Mouse (Mus musculus): ENCODE data around the gene Gm5615. TPM values are rescaled to one million over a fixed set of nuclear protein-coding genes. Genes with fewer than 3 reads are reported as not detected.

Gene Gm5615
- not detected in 2 replicates for polyA plus RNA-seq (2015; fragmentation: Nextera tagmentation; extraction: Ambion mirVana)

- Histone ChIP-seq H3K27ac (ENCODE audit: low read depth, low read length) (no peak within 1 kb of the TSS), H3K27me3 (replicated peaks; ENCODE audit: control insufficient read depth, insufficient read depth, low read length) (no peaks in the 10 kb centered on the region), H3K36me3 (ENCODE audit: control insufficient read depth, insufficient read depth, low read length) (no peaks in the 10 kb centered on the region), H3K4me1 (ENCODE audit: control insufficient read depth, insufficient read depth, low read depth, low read length) (no peaks in the 10 kb centered on the region), H3K4me2 (ENCODE audit: low read length) (no peak within 1 kb of the TSS), H3K9ac (ENCODE audit: low read depth, low read length) (no peak within 1 kb of the TSS), H3K4me3 (ENCODE audit: low read length) (no peak within 1 kb of the TSS), H3K9me3 (ENCODE audit: control insufficient read depth, low read length) (no peaks in the 10 kb centered on the region)
- 96% methylated on average over 2 of the region's 2 CpGs for WGBS
- no peak for ATAC-seq
Observed at GRCm38 (mm10) chr9:36541863-36542262, at the start of gene Gm5615. Gene Gm5615 (minus strand): TSS chr9:36541963.

GRCm38 (mm10) chr9:36582535-36582934, 40.8 kb upstream of the Gm5615 start, which contains the start of gene Gm17689:
Gene Gm17689 (minus strand): TSS chr9:36582635.
- Histone ChIP-seq H3K9me3 (ENCODE audit: control insufficient read depth, low read length) (peaks cover 11% of the 10 kb centered on the region), H3K4me2 (ENCODE audit: low read length) (no peak within 1 kb of the TSS), H3K27me3 (replicated peaks; ENCODE audit: control insufficient read depth, insufficient read depth, low read length) (no peaks in the 10 kb centered on the region), H3K4me1 (ENCODE audit: control insufficient read depth, insufficient read depth, low read depth, low read length) (no peaks in the 10 kb centered on the region), H3K4me3 (ENCODE audit: low read length) (no peak within 1 kb of the TSS), H3K36me3 (ENCODE audit: control insufficient read depth, insufficient read depth, low read length) (no peaks in the 10 kb centered on the region), H3K27ac (ENCODE audit: low read depth, low read length) (no peak within 1 kb of the TSS), H3K9ac (ENCODE audit: low read depth, low read length) (no peak within 1 kb of the TSS)
- WGBS, result 61% methylated on average over 1 of the region's 1 CpGs
- ATAC-seq, result no peak

GRCm38 (mm10) chr9:36504211-36504610, 37.6 kb downstream of the Gm5615 start:
- no peak overlapping the region for H3K4me2 ChIP-seq (ENCODE audit: low read length)
- 90% methylated on average over 5 of the region's 5 CpGs for WGBS
- no peak overlapping the region for H3K4me3 ChIP-seq (ENCODE audit: low read length)
- H3K36me3 ChIP-seq (ENCODE audit: control insufficient read depth, insufficient read depth, low read length), result no peaks in the 10 kb centered on the region
- H3K9me3 ChIP-seq (ENCODE audit: control insufficient read depth, low read length), result peaks cover 19% of the 10 kb centered on the region
- no peaks in the 10 kb centered on the region for H3K27me3 ChIP-seq (replicated peaks; ENCODE audit: control insufficient read depth, insufficient read depth, low read length)
- H3K9ac ChIP-seq (ENCODE audit: low read depth, low read length), result no peak overlapping the region
- H3K4me1 ChIP-seq (ENCODE audit: control insufficient read depth, insufficient read depth, low read depth, low read length), result no peaks in the 10 kb centered on the region
- H3K27ac ChIP-seq (ENCODE audit: low read depth, low read length), result no peak overlapping the region
- ATAC-seq, result no peak

- Histone ChIP-seq H3K9me3 (ENCODE audit: control insufficient read depth, low read length) (peaks cover 13% of the 10 kb centered on the region), H3K4me1 (ENCODE audit: control insufficient read depth, insufficient read depth, low read depth, low read length) (no peaks in the 10 kb centered on the region), H3K36me3 (ENCODE audit: control insufficient read depth, insufficient read depth, low read length) (no peaks in the 10 kb centered on the region), H3K4me2 (ENCODE audit: low read length) (no peak overlapping the region), H3K27ac (ENCODE audit: low read depth, low read length) (no peak overlapping the region), H3K27me3 (replicated peaks; ENCODE audit: control insufficient read depth, insufficient read depth, low read length) (no peaks in the 10 kb centered on the region), H3K9ac (ENCODE audit: low read depth, low read length) (no peak overlapping the region), H3K4me3 (ENCODE audit: low read length) (no peak overlapping the region)
- no peak for ATAC-seq
- 70% methylated on average over 1 of the region's 1 CpGs for WGBS
Observed at GRCm38 (mm10) chr9:36495824-36496223, 45.9 kb downstream of the Gm5615 start.

- H3K4me1 ChIP-seq (ENCODE audit: control insufficient read depth, insufficient read depth, low read depth, low read length), result no peaks in the 10 kb centered on the region
- no peaks in the 10 kb centered on the region for H3K27me3 ChIP-seq (replicated peaks; ENCODE audit: control insufficient read depth, insufficient read depth, low read length)
- no peak overlapping the region for H3K4me2 ChIP-seq (ENCODE audit: low read length)
- H3K27ac ChIP-seq (ENCODE audit: low read depth, low read length), result no peak overlapping the region
- 81% methylated on average over 4 of the region's 4 CpGs for WGBS
- no peak overlapping the region for H3K4me3 ChIP-seq (ENCODE audit: low read length)
- no peaks in the 10 kb centered on the region for H3K36me3 ChIP-seq (ENCODE audit: control insufficient read depth, insufficient read depth, low read length)
- H3K9me3 ChIP-seq (ENCODE audit: control insufficient read depth, low read length), result peaks cover 13% of the 10 kb centered on the region
- no peak overlapping the region for H3K9ac ChIP-seq (ENCODE audit: low read depth, low read length)
- ATAC-seq, result no peak
Observed at GRCm38 (mm10) chr9:36494501-36495220, 47.1 kb downstream of the Gm5615 start.

Other genes starting within 250 kb of the Gm5615 start
- not detected in 2 replicates for gene Gm7257, start 110.1 kb downstream of the Gm5615 start, polyA plus RNA-seq (2015; fragmentation: Nextera tagmentation; extraction: Ambion mirVana)
- gene Gm9513, start 66.3 kb downstream of the Gm5615 start, polyA plus RNA-seq (2015; fragmentation: Nextera tagmentation; extraction: Ambion mirVana), result not detected in 2 replicates
- not detected in 2 replicates for gene Gm17689, start 40.7 kb upstream of the Gm5615 start, polyA plus RNA-seq (2015; fragmentation: Nextera tagmentation; extraction: Ambion mirVana)
- not detected in 2 replicates for gene A630095E13Rik, start 101.4 kb upstream of the Gm5615 start, polyA plus RNA-seq (2015; fragmentation: Nextera tagmentation; extraction: Ambion mirVana)
- not detected in 2 replicates for gene Acrv1, start 151.3 kb upstream of the Gm5615 start, polyA plus RNA-seq (2015; fragmentation: Nextera tagmentation; extraction: Ambion mirVana)
- gene Chek1, start 185.1 kb upstream of the Gm5615 start, polyA plus RNA-seq (2015; fragmentation: Nextera tagmentation; extraction: Ambion mirVana), result 8.9 and 9.1 TPM in 2 replicates
- gene Stt3a, start 225.7 kb upstream of the Gm5615 start, polyA plus RNA-seq (2015; fragmentation: Nextera tagmentation; extraction: Ambion mirVana), result 86.5 and 95.3 TPM in 2 replicates